Mouse (Mus musculus) heart, adult 18-20 months (tissue): ENCODE measurements at regions not wholly inside any gene's neighbourhood (a gene's known extent, or its start where the extent isn't known, plus 50 kb on each side); places are given as distances from the start of the nearest gene placed in this dataset.

Experiments
- DNase-seq, 2 experiments: peaks; one replicate each; pipeline ENCODE4 v3.0.0; 2021 to 2022; ENCODE audit warnings: mixed read lengths in 1 of 2

- DNase-seq: no peak
Observed at GRCm38 (mm10) chr2:48223084-48223799, 590.7 kb upstream of the Acvr2a start.

- DNase-seq: no peak
Observed at GRCm38 (mm10) chr2:48250174-48250573, 563.7 kb upstream of the Acvr2a start.

- DNase-seq: no peak
Observed at GRCm38 (mm10) chr2:48260299-48260698, 553.6 kb upstream of the Acvr2a start.
